Mouse (Mus musculus): ENCODE results near the gene Hnrnpa2b1. TPM values are rescaled to one million over a fixed set of nuclear protein-coding genes. Genes with fewer than 3 reads are reported as not detected.
A peak's percentile ranks its signal among the peaks of the same experiment; 100 is the strongest.

Hnrnpa2b1 gene
- polyA plus RNA-seq (2015; fragmentation: Nextera tagmentation; extraction: Ambion mirVana) = 2,330 and 2,378 TPM in 2 replicates

- peaks cover 50% of the 10 kb centered on the region for H3K36me3 ChIP-seq (ENCODE audit: poor library complexity, severe bottlenecking)
- peak; percentile 91 for ATAC-seq
- H3K4me1 ChIP-seq = peaks cover 50% of the 10 kb centered on the region
- no peaks in the 10 kb centered on the region for H3K9me3 ChIP-seq (replicated peaks)
- no peaks in the 10 kb centered on the region for H3K27me3 ChIP-seq
- peak within 1 kb of the TSS; percentile 87 for H3K4me2 ChIP-seq
- peak within 1 kb of the TSS; percentile 100 for H3K27ac ChIP-seq
- under 1% methylated on average over 63 of the region's 63 CpGs for WGBS
- peak within 1 kb of the TSS; percentile 100 for H3K9ac ChIP-seq
- peak within 1 kb of the TSS; percentile 97 for H3K4me3 ChIP-seq
These were observed at the start of gene Hnrnpa2b1 for GRCm38 (mm10) chr6:51469715-51470310. TSS of gene Hnrnpa2b1 (minus strand) at chr6:51469894.

- H3K4me3 ChIP-seq = no peak overlapping the region
- no peaks in the 10 kb centered on the region for H3K9me3 ChIP-seq (replicated peaks)
- H3K27ac ChIP-seq = no peak overlapping the region
- H3K4me1 ChIP-seq = no peaks in the 10 kb centered on the region
- no peaks in the 10 kb centered on the region for H3K27me3 ChIP-seq
- ATAC-seq = no peak
- no peak overlapping the region for H3K4me2 ChIP-seq
- H3K36me3 ChIP-seq (ENCODE audit: poor library complexity, severe bottlenecking) = no peaks in the 10 kb centered on the region
- WGBS = 94% methylated on average over 7 of the region's 7 CpGs
- H3K9ac ChIP-seq = no peak overlapping the region
These were observed 45.2 kb upstream of the Hnrnpa2b1 start for GRCm38 (mm10) chr6:51514860-51515259.

- Histone ChIP-seq H3K27me3 (no peaks in the 10 kb centered on the region), H3K27ac (no peak overlapping the region), H3K36me3 (ENCODE audit: poor library complexity, severe bottlenecking) (no peaks in the 10 kb centered on the region), H3K4me3 (no peak overlapping the region), H3K9ac (no peak overlapping the region), H3K9me3 (replicated peaks) (no peaks in the 10 kb centered on the region), H3K4me2 (no peak overlapping the region), H3K4me1 (no peaks in the 10 kb centered on the region)
- 82% methylated on average over 3 of the region's 3 CpGs for WGBS
- no peak for ATAC-seq
These were observed 44.1 kb upstream of the Hnrnpa2b1 start for GRCm38 (mm10) chr6:51513745-51514144.

- no peak overlapping the region for H3K27ac ChIP-seq
- no peak overlapping the region for H3K4me2 ChIP-seq
- H3K27me3 ChIP-seq = no peaks in the 10 kb centered on the region
- H3K4me1 ChIP-seq = no peaks in the 10 kb centered on the region
- no peaks in the 10 kb centered on the region for H3K36me3 ChIP-seq (ENCODE audit: poor library complexity, severe bottlenecking)
- no peaks in the 10 kb centered on the region for H3K9me3 ChIP-seq (replicated peaks)
- H3K4me3 ChIP-seq = no peak overlapping the region
- H3K9ac ChIP-seq = no peak overlapping the region
- ATAC-seq = no peak
- WGBS = 37% methylated on average over 1 of the region's 1 CpGs
These were observed 41.3 kb upstream of the Hnrnpa2b1 start for GRCm38 (mm10) chr6:51510946-51511345.

- no peak for ATAC-seq
- Histone ChIP-seq H3K9me3 (replicated peaks) (no peaks in the 10 kb centered on the region), H3K4me1 (no peaks in the 10 kb centered on the region), H3K4me2 (no peak overlapping the region), H3K4me3 (no peak overlapping the region), H3K27ac (no peak overlapping the region), H3K27me3 (no peaks in the 10 kb centered on the region), H3K36me3 (ENCODE audit: poor library complexity, severe bottlenecking) (no peaks in the 10 kb centered on the region), H3K9ac (no peak overlapping the region)
- WGBS = 33% methylated on average over 5 of the region's 5 CpGs
These were observed 40.4 kb upstream of the Hnrnpa2b1 start for GRCm38 (mm10) chr6:51510094-51510493.

GRCm38 (mm10) chr6:51508750-51509648, 39.3 kb upstream of the Hnrnpa2b1 start:
- no peaks in the 10 kb centered on the region for H3K27me3 ChIP-seq

GRCm38 (mm10) chr6:51507556-51507955, 37.9 kb upstream of the Hnrnpa2b1 start:
- no peak overlapping the region for H3K4me2 ChIP-seq
- no peak overlapping the region for H3K9ac ChIP-seq
- no peak overlapping the region for H3K27ac ChIP-seq
- no peak for ATAC-seq
- 47% methylated on average over 2 of the region's 2 CpGs for WGBS
- H3K27me3 ChIP-seq = no peaks in the 10 kb centered on the region
- H3K36me3 ChIP-seq (ENCODE audit: poor library complexity, severe bottlenecking) = no peaks in the 10 kb centered on the region
- H3K4me3 ChIP-seq = no peak overlapping the region
- H3K4me1 ChIP-seq = no peaks in the 10 kb centered on the region
- no peaks in the 10 kb centered on the region for H3K9me3 ChIP-seq (replicated peaks)

More at GRCm38 (mm10) chr6:51508750-51509648, 39.3 kb upstream of the Hnrnpa2b1 start:
- no peaks in the 10 kb centered on the region for H3K4me1 ChIP-seq
- WGBS = 31% methylated on average over 18 of the region's 18 CpGs
- peak overlapping the region; percentile 60 for H3K9ac ChIP-seq
- peak; percentile 67 for ATAC-seq
- peak overlapping the region; percentile 55 for H3K4me2 ChIP-seq
- H3K4me3 ChIP-seq = peak overlapping the region; percentile 33
- no peak overlapping the region for H3K27ac ChIP-seq
- H3K9me3 ChIP-seq (replicated peaks) = no peaks in the 10 kb centered on the region
- H3K36me3 ChIP-seq (ENCODE audit: poor library complexity, severe bottlenecking) = no peaks in the 10 kb centered on the region

- no peak for ATAC-seq
- H3K4me3 ChIP-seq = no peak overlapping the region
- H3K36me3 ChIP-seq (ENCODE audit: poor library complexity, severe bottlenecking) = no peaks in the 10 kb centered on the region
- H3K27me3 ChIP-seq = no peaks in the 10 kb centered on the region
- no peaks in the 10 kb centered on the region for H3K9me3 ChIP-seq (replicated peaks)
- no peak overlapping the region for H3K9ac ChIP-seq
- H3K4me1 ChIP-seq = no peaks in the 10 kb centered on the region
- no peak overlapping the region for H3K27ac ChIP-seq
- no peak overlapping the region for H3K4me2 ChIP-seq
- 50% methylated on average over 1 of the region's 1 CpGs for WGBS
These were observed 36.0 kb upstream of the Hnrnpa2b1 start for GRCm38 (mm10) chr6:51505671-51506070.

- WGBS = 85% methylated on average over 8 of the region's 8 CpGs
- no peaks in the 10 kb centered on the region for H3K27me3 ChIP-seq
- no peaks in the 10 kb centered on the region for H3K9me3 ChIP-seq (replicated peaks)
- no peak for ATAC-seq
- H3K27ac ChIP-seq = no peak overlapping the region
- no peak overlapping the region for H3K9ac ChIP-seq
- no peak overlapping the region for H3K4me2 ChIP-seq
- H3K4me1 ChIP-seq = no peaks in the 10 kb centered on the region
- H3K36me3 ChIP-seq (ENCODE audit: poor library complexity, severe bottlenecking) = no peaks in the 10 kb centered on the region
- H3K4me3 ChIP-seq = no peak overlapping the region
These were observed 27.8 kb upstream of the Hnrnpa2b1 start for GRCm38 (mm10) chr6:51497321-51498111.

- WGBS = 60% methylated on average over 2 of the region's 2 CpGs
- H3K27me3 ChIP-seq = no peaks in the 10 kb centered on the region
- no peak for ATAC-seq
- peaks cover under 1% of the 10 kb centered on the region; the same call in 1 of the 2 replicates for H3K36me3 ChIP-seq (ENCODE audit: poor library complexity, severe bottlenecking)
- H3K27ac ChIP-seq = no peak overlapping the region
- no peak overlapping the region for H3K4me3 ChIP-seq
- no peaks in the 10 kb centered on the region for H3K4me1 ChIP-seq
- H3K4me2 ChIP-seq = no peak overlapping the region
- H3K9me3 ChIP-seq (replicated peaks) = peaks cover 4% of the 10 kb centered on the region; the same call in 1 of the 2 replicates
- no peak overlapping the region for H3K9ac ChIP-seq
These were observed 20.1 kb upstream of the Hnrnpa2b1 start for GRCm38 (mm10) chr6:51489787-51490186.

GRCm38 (mm10) chr6:51486731-51487130, 17.0 kb upstream of the Hnrnpa2b1 start:
- no peak for ATAC-seq
- H3K36me3 ChIP-seq (ENCODE audit: poor library complexity, severe bottlenecking) = peaks cover 19% of the 10 kb centered on the region
- H3K4me3 ChIP-seq = no peak overlapping the region
- H3K4me1 ChIP-seq = no peaks in the 10 kb centered on the region
- 96% methylated on average over 5 of the region's 5 CpGs for WGBS
- no peaks in the 10 kb centered on the region for H3K27me3 ChIP-seq
- H3K9me3 ChIP-seq (replicated peaks) = peaks cover 4% of the 10 kb centered on the region; the same call in 1 of the 2 replicates
- no peak overlapping the region for H3K9ac ChIP-seq
- H3K27ac ChIP-seq = no peak overlapping the region
- no peak overlapping the region for H3K4me2 ChIP-seq
